Mouse (Mus musculus): ENCODE measurements around the gene Acsf2.
"Not testable (repeated sequence)": the region's sequence is repeated elsewhere in the genome, so short reads cannot be mapped to it uniquely, and the experiment has no call there.

Acsf2 gene

DNA sequence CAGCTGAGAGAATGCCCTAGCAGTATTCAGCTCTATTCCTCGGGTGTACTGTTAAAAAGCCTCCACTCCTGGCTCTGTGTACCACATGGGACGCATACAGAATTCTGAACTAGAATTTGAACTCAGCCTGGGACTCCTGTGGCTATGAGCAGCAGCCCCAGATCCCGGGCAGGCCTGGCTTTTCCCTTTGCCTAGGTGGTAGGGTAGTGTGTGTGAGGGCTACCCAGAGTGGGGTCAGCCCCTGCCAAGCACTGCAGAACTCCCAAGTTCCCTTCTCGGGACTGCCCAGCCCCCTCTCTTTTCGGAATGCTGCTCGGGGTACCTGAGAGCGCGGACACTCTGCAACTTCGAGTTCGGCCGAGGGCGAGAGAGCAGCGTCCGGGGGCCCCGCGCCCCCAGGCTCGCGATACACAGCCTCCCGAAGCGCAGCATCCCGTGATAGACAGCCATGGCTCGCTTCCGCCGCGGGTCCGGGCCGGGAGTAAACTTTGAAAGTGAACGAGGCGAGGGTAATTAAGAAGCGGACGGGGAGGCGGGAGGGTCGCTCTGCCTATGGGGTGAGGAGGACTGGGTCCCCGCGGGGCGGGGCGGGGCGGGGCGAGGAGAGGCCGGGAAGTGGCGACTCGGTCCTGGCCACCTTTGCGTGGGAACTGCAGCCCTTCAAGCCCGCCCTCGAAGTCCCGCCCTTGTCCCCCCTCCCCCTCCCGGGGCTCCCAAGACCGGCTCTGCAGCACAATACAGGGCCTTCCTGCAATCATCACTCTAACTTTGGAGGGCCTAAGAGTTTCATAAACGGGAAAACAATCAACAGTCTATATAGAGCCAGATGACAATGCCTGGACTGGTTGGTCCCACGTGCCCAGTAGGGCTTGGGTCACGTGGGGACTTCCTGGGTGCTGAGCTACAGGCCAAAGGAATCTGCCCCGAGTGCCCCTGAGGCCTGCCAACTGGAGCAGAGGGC lies at the start of gene Acsf2:
Gene Acsf2 (minus strand): TSS at position 551 of the 961 bp plus-strand sequence.
- DNase-seq = peak; percentile 78 to 84

GRCm38 (mm10) chr11:94651241-94651640 lies 49.6 kb upstream of the Acsf2 start:
- not testable (repeated sequence) for DNase-seq

- DNase-seq = no peak
Measured at GRCm38 (mm10) chr11:94646457-94646856, 44.8 kb upstream of the Acsf2 start.

DNA sequence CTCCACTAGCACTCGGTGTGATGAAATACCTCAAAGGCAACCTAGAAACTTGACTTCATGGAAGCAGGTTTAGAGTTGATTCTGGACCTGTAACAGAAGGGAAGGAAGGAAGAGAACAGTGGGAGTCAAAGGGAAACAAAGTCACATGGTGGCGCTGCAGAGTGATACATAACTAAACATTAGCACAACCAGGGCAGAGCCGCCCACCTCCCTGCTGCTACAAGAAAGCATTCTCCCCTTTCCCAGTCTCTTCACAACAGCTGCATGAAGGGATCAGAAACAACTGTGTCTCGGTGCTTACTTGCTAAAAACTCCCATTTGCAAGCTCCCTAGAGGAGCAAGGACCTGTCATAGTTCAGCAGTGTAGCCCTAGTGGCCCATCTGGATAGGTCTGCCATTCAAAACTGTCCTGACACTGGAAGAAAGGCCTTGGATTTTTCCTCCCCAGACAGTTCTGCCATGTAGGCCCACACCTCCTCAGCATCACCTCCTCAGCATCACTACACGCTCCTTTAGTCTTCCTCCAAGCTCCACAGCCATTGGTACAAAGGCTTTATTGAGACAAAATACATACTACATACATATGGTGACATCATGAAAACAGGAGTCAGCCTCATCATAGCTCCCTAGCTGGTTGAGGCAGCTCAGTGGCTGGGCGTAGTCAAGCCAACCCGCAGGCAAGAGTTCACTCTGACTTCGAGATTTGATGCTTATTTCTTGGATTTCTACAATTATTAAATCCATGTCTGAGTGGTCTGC lies 43.0 kb upstream of the Acsf2 start:
- no peak for DNase-seq

- peak; percentile 69 to 73 for DNase-seq
Measured at GRCm38 (mm10) chr11:94634431-94634830, 32.8 kb upstream of the Acsf2 start.

- no peak for DNase-seq
Measured at GRCm38 (mm10) chr11:94632988-94633387, 31.3 kb upstream of the Acsf2 start.

GRCm38 (mm10) chr11:94631969-94632368 lies 30.3 kb upstream of the Acsf2 start:
- DNase-seq = no peak

DNA sequence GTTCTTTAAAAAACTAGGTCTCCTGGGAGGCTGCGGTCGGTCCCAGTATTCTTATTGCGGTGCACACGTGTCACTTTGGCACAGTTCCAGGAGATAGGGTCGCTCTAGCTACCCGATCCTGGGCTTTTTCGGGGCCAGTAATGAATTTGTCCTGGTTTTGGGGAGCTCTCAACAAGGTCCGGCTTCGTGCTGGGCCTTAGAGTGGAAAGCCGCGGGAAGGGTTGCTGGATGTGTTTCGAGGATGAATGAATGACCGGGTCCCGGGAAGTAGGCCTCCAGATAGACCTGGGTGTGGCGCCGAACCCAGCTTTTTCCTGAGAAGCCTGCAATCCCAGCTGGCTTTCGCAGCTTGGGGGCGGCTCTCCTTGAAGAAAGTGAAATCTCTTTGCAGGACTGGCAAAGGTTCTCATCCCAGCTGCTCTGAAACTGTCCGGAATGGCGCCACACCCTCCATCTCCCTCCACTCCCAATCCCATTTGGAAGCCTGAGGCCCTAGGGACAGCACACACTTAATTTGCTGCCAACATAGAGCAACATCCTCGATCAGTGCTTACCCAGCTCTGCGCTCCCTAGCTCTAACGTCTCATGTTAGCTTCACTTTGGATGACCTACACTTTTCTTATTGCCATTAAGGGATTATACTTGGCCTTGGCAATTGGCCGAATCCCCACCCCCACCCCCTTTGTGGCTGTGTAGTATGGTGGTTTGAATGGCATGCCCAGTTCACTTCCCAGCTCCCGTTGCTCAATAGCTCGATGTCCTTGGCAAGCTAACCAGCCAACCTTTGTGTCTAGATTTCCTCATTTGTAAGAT lies 28.7 kb upstream of the Acsf2 start:
- DNase-seq = peak in 1 of 2 experiments; percentile 17

- peak in 1 of 2 experiments; percentile 11 for DNase-seq
Measured at GRCm38 (mm10) chr11:94629884-94630198, 28.2 kb upstream of the Acsf2 start.

DNA sequence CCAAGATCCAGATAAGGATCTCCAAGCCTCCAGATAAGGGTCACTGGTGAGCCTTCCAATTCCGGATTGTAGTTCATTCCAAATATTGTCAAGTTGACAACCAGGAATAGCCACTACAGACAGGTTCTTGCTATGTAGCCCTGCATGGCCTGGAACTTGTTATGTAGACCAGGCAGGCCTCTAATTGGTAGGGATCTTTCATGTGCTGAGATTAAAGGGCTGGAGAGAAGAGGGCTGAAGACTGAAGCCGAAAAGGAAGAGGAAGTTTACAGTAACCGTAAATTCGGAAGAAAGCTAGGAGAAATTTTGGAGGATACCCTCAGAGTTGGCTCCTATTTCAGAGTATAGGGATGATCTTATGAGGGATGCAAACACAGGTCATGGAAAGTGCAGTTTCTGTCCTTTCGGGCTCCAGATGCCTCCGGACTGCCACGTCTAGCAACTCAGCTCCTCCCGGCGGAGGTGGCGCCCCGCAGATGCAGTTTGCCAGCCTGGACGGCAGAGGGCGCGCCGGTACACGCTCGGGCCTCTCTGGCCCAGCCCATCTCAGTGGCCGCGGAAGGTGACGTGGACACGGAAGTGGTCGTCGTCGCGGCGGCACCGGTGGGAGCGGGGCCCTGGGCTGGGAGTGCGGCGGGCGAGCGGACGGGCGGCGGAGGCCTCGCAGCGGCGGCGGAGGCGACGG lies 27.7 kb upstream of the Acsf2 start, which contains the start of gene Lrrc59:
Gene Lrrc59 (plus strand): TSS at position 569 of the 685 bp plus-strand sequence.
- peak; percentile 88 to 93 for DNase-seq

DNA sequence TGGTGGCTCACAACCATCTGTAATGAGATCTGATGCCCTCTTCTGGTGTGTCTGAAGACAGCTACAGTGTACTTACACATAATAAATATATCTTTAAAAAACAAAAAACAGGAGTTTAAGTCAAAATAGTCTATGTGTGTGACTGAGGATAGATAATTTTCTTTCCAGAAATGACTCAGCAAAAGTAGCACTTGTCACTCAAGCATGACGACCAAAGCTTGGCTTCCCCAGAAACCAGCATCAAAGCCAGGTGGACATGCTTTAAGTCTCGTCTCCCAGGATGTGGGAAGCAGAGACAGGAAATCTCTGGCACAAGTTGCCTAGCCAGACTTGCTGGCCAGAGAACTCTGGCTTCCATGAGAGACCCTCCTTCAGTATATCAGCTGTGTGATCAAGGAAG lies 20.5 kb upstream of the Acsf2 start:
- no peak for DNase-seq

- no peak for DNase-seq
Measured at GRCm38 (mm10) chr11:94621458-94621852, 19.8 kb upstream of the Acsf2 start.

DNA sequence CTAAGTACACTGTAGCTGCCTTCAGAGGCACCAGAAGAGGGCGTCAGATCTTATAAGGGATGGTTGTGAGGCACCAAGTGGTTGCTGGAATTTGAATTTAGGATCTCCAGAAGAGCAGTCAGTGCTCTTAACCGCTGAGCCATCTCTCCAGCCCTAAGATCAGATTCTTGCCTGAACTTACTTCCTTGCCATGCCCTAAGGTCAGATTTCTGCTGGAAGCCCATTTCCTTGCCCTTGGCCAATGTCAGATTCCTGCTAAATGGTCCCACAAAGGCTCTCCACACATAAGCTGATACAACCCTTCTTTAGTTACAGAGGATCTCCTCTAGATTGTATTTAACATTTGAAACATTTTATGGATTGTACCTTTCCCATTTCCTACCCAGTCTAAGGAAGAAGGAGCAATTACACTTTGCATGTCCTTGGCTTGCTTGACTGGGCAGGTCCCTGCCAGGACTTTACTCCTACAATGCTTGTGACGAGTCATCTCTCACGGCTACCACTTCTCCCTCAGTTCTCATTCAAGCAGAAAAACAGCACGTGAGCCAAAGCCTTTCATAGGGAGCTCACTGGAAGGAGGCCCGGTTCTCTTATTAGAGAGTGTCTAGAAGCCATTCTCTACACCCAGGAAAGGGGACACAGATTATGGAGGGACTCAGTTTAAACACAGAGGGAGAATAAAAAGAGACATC lies 19.2 kb upstream of the Acsf2 start:
- DNase-seq = peak in 1 of 2 experiments; percentile 29

DNA sequence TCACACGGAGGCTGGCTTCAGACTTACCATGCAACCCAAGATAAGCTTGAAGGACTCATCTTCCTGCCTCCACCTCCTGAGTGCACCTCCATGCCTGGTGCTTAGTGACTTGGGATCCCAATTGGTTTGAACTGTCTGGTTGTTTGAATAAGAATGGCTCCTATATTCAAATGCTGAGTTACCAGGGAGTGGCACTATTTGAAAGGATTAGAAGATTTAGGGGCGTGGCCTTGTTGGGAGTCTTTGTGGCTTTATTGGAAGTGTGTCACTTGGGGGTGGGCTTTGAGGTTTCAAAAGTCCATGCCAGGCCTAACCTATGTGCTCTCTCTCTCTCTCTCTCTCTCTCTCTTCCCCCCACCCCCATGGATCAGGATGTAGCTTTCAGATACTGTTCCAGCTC lies 16.0 kb upstream of the Acsf2 start:
- DNase-seq = no peak

- no peak for DNase-seq
Measured at GRCm38 (mm10) chr11:94615494-94615893, 13.8 kb upstream of the Acsf2 start.

DNA sequence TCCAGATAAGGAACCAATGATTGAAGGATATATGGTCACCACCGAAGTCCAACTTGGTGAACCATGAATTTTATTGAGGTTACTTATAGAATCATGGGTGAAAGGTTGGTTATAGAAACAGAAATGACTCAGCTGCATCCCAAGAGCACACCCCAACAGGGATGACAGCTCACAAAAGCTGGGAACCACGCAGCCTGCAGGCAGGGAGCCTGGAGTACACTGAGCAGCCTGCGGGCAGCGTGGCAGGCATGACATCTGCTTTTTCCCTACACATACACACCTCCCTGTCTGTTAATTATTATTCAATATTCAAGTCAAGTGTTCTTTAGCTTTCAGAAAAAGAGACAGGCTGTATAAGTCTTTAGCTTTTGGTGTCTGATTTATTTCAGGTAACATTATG lies 12.9 kb upstream of the Acsf2 start:
- no peak for DNase-seq

DNA sequence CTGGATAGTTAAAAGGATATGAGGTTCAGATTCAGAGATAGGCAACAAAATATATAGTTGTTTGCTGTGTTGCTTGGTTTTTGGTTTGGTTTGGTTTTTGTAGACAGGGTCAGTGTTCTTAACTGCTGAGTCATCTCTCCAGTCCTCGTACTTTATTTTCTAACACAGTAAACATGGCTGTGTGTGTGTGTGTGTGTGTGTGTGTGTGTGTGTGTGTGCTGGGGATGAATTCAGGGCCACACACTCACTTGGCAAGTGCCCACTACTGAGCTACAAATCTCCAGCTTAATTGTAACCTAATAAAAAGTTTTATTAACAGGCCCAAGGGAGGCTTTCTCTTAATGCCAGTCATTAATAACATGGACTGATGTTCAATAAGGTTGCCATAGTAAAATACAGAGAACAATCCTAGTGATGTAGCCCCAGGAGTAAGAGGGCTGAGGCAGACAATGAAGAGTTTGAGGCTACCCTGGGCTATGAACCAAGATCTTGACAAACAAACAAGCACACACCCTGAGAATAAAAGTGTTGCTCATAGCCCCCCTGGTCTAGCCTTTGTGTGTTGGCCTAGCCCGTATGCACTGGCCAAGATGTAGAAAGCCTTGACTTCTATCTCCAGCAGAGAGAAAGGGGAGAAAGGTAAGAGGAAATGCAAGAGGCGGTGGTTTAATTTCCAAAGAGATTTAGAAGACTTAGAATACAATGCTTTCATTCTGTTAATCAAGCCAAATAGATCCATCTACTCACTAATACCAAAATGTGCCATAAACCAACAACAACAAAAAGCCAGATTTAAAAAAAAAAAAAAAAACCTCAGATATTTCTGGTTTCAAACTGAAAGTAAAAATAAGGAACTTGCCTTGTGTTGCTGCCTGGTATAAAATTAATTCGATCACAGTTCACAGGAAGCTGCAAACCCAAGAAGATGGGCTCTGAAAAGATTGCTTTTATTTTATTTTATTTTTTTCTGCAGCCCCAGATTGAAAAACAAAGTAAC lies 9.4 kb upstream of the Acsf2 start:
- no peak for DNase-seq

DNA sequence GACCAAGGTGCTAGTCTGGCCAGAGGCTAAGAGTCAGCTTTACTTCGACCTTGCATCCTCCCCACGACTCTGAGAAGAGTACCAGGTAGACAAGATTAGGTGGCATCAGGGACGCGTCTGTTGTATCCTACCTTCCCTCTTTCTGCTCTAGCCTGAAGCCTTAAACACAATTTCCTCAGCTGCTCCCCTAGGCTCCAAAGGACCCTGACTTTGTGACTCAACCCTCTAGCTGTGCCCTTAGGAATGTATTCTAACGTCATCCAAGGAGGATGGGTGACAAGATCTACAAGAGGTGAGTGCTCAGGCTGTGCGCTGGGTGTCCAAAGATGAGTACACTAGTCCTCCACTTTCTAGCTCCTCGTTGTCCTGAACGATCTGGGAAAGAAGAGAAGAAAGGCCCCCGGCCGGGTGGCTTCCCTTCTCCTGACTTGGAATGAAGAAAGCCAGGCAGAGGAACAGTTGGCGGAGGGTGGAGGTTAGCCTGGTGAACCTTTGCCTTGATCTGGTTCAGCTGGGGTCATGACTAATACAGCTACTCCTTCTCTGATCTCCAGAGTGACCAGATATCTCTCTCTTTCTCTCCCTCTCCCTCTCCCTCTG lies 785 bp upstream of the Acsf2 start:
- no peak for DNase-seq

DNA sequence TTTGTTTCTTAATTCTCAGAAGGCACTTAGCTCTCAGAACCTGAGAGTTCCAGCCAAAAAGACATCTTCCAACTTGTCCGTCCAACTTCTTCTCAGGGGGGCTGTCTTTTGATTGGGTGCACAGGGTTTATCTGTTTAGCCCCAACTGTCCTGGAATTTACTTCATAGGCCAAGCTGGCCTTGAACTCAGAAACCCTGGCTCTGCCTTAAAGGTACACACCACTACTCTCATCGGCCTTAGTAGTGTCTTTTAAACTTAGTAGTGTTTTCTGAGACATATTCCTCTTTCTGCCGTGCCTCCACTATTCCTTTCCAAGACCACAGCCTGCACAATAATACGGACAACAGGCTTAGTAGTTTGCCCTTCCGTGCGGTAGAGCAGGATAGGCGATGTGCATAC lies 1.2 kb downstream of the Acsf2 start:
- no peak for DNase-seq

Measured in kidney, adult 8-10 months (tissue).